ENCODE assay signal across 8 mouse cellular contexts in genomic region chr1:36444471-36445464, GRCm38 (mm10). TPM values are rescaled to one million over a fixed set of nuclear protein-coding genes. Genes with fewer than 3 reads are reported as not detected.
A peak's percentile ranks its signal among the peaks of the same experiment; 100 is the strongest.
DNase-seq lines count a peak whose midpoint lies in the region; ATAC-seq lines count a peak whose summit lies in the region.

Lman2l (minus strand) TSS chr1:36445271.

- peak; percentile 97 to 98 for DNase-seq in adrenal gland, adult (ENCODE audit: inconsistent age in 2 of 2, low spot score in 1 of 2)
- DNase-seq in embryo, embryonic 10.5 days (ENCODE audit: low spot score): peak; percentile 99
- DNase-seq in gastrocnemius, postnatal 14 days: peak; percentile 95
- peak; percentile 98 to 99 for DNase-seq in left cerebral cortex, postnatal 10 days (ENCODE audit: extremely low spot score in 1 of 2, low spot score in 2 of 2)
- peak; percentile 97 for DNase-seq in right cerebral cortex, postnatal 25 days
- DNase-seq in urinary bladder, postnatal 4 days (ENCODE audit: low spot score in 2 of 2): peak; percentile 92 to 96

- intact Hi-C loops in gastrocnemius, postnatal 14 days (cut with DNase I; ENCODE audit: low total_unique reads): no loop called here
- intact Hi-C loops in left cerebral cortex, postnatal 10 days (cut with DNase I): no loop called here

- ATAC-seq in inflammation-experienced regulatory T-cells, adult 6 months: peak; percentile 100
- ATAC-seq in megakaryocyte-erythroid progenitor cell, adult 5-6 weeks (replicated peaks; ENCODE audit: low FRiP score, low TSS enrichment, poor library complexity, severe bottlenecking): peak; percentile 100

RNA-seq across cellular contexts. Expression of gene Lman2l, which starts in this region (rescaled TPM):
- 10 to 100 TPM; 15.7 to 17.2 TPM for total RNA-seq in gastrocnemius, postnatal 14 days (2021)
- 10 to 100 TPM in 2 of 3 experiments, 1 to 10 TPM in 1; 7.9 to 12.0 (median 11.4) TPM for polyA plus RNA-seq in inflammation-experienced regulatory T-cells, adult 6 months (2017; shearing (Covaris generic))
- 10 to 100 TPM; 37.8 to 40.5 TPM for total RNA-seq in left cerebral cortex, postnatal 10 days (2021)
- total RNA-seq in megakaryocyte-erythroid progenitor cell, adult 5-6 weeks (2014; fragmentation: Nextera tagmentation): 9.3 and 13.5 TPM in 2 replicates
- total RNA-seq in megakaryocyte-erythroid progenitor cell, adult 5-6 weeks (2017): 1.8 and 7.4 TPM in 2 replicates

Comparison
In these comparisons a context has a peak if more than half of its experiments do, and no peak if none do; other contexts are left out.
1. Peak in every context shown above with its lines: DNase-seq and ATAC-seq.